Mouse (Mus musculus) stomach, adult 2 months (tissue): ENCODE measurements around the gene Hmgn1. TPM values are rescaled to one million over a fixed set of nuclear protein-coding genes. Genes with fewer than 3 reads are reported as not detected.

Experiments
- polyA plus RNA-seq: library from polyadenylated mRNA; depleted of rRNA; stranded (reverse); fragments of >200 nt; gene quantifications from 2 replicates; pipeline ENCODE4 v1.2.3, GENCODE M21; 2012; rRNA removed

Gene Hmgn1
- 2.9 and 3.6 TPM in 2 replicates for polyA plus RNA-seq

DNA sequence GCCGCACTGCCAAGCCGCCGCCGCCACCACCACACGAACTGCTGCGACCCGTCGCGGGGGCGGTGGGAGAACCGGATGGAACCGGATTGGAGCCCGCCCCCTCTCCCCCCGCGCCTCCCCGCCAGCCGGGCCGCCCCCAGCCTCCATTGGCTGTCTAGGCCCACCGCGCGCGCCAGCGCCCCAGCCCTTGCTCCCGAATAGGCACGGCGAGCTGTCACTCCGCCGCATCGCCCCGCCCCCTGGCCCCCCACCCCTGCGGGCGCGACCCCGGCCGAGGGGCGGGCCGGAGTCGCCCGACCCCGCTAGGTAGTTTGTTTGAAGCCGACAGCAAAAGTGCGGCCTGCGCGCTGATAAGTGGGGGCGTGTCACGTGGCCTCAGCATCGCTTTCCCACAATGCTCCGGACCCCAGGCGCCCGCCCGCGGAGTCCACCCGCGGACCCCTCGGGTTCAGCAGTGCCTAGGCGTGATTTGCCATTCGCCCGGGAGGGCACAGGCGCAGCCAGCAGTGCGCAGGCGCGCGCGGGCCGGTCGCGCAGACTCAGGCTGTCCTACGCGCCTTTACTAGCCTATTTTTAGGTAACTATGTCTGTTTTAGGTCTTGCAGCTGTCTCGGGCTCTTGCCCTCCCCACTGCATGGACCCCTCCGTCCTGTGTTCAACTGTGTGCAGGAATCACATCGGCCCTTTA lies at the start of gene Hmgn1:
TSS of gene Hmgn1 (minus strand) at position 73 of the 688 bp plus-strand sequence.

DNA sequence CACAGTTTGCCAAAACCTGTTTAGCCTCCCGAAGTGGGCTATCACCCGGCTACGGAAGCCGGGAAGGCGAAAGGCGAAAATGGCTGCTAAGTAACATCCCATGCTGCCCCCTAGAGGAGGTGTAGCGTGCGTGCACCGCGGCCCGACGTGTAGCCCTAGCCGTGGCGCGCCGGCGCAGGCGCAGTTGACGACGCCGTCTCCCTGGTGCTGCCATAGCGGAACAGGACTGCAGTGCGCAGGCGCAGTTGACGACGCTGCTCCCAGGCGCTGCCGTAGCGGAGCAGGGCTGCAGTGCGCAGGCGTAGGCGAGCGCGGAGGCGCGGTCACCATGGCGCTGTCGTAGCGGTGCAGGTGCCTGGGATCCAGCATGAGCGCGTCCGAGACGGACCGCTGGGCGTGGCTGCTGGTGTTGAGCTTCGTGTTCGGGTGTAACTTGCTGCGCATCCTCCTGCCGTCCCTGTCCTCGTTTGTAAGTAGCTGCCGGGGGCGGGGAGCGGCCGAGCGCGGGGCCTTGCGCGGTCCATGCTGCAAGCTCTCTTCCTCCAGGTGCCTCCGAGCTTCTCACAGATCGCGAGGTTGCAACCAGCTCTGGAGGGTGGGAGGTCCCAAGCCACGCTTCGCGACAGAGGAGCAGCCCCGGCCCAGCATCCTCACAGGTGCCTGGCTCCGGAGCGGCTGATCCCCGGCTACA lies 17.7 kb upstream of the Hmgn1 start, which contains the start of gene Wrb:
TSS of gene Wrb (plus strand) at position 298 of the 691 bp plus-strand sequence.

DNA sequence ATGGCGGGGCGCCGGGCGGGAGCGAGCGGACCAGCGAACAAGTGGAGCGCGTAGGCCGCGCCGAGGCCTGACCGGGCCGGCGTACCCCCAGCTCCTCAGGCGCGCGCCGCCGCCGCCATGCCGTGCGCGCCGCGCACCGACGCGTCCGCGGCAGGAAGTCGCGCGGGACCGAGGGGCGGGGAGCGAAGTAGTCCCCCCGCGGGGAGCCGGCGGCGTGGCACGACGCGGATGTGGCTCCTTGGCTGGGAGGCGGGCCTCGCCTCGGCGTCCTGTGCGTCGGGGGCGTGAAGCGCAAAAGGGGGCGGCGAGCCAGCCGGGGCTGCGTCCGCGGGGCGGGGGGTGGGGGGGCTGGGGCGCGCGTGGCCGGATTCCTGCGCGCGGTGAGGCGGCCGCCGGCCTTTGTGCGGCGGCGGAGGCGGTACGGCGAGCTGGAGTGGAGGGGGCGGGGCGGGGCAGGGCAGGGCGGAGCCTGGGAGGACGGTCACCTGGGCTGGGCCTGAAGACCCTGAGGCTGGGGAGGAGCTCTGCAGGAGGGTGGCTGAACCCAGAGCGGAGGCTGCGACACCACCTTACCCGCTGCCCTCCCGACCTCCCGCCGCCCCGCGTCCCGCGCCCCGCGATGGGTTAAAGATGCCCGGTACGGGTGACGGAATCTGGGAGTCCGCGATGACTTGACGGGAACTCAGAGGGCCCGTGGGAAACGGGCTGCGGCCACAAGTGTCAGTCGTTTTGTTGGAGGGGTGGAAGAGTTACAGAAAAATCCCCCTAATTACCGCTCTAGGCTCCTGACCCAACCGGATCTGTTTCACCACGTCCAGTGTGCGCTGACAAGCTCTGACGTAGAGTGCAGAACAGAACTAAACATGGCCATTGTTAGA lies 45.0 kb downstream of the Hmgn1 start, which contains the start of gene Brwd1:
TSS of gene Brwd1 (minus strand) at position 226 of the 878 bp plus-strand sequence.

Other genes with a start within 250 kb of the Hmgn1 start
- 3.8 and 4.7 TPM in 2 replicates for gene Psmg1, start 136.8 kb downstream of the Hmgn1 start, polyA plus RNA-seq
- 5.8 and 8.4 TPM in 2 replicates for gene Brwd1, start 45.2 kb downstream of the Hmgn1 start, polyA plus RNA-seq
- gene Wrb, start 17.7 kb upstream of the Hmgn1 start, polyA plus RNA-seq: 7.9 and 11.0 TPM in 2 replicates
- gene Lca5l, start 64.5 kb upstream of the Hmgn1 start, polyA plus RNA-seq: 0.08 and 0.16 TPM in 2 replicates
- 9.9 and 12.8 TPM in 2 replicates for gene Sh3bgr, start 72.7 kb upstream of the Hmgn1 start, polyA plus RNA-seq
- gene B3galt5, start 108.1 kb upstream of the Hmgn1 start, polyA plus RNA-seq: 1.5 and 1.7 TPM in 2 replicates